Mouse (Mus musculus) liver, postnatal 0 days (tissue): ENCODE data around the gene Adra1b.

Source experiments
- CTCF ChIP-seq: sonication (generic); IDR thresholded peaks from 2 replicates; pipeline ENCODE4 v1.5.1; 2016; ENCODE audit warnings: antibody characterized with exemption, low read depth
- EP300 ChIP-seq: IDR thresholded peaks from 2 replicates; pipeline ENCODE4 v1.6.1; 2016; ENCODE audit warnings: antibody characterized with exemption, low read depth, mild to moderate bottlenecking

- no peak for TF ChIP-seq EP300
- no peak for TF ChIP-seq CTCF
Measured at GRCm38 (mm10) chr11:43795992-43796391, 105.0 kb downstream of the Adra1b start.
